Comparison of ENCODE assay signal across 35 mouse cellular contexts in genomic region chr3:103960622-103961021, GRCm38 (mm10).
"Had no signal": no experiment of that assay in that cellular context is flagged by ENCODE, and none has a peak within 500 bp of the region (broad histone marks: within the 10 kb centered on the region; RNA-seq: fewer than 3 reads in every experiment).

No protein-coding gene starts in this region.

- H3K27me3 ChIP-seq: heart, embryonic 12.5 days; heart, embryonic 13.5 days; heart, embryonic 15.5 days; hindbrain, embryonic 12.5 days; hindbrain, embryonic 13.5 days; hindbrain, embryonic 15.5 days; intestine, embryonic 15.5 days; kidney, embryonic 15.5 days had no signal

- DNase-seq: heart, postnatal 10 days; heart, postnatal 14 days; heart, postnatal 36 days; heart, postnatal 4 days; kidney, adult 11 months; kidney, adult 18-20 months; kidney, adult 2 months; kidney, adult 8-10 months; kidney, adult 9 months; kidney, postnatal 10 days; kidney, postnatal 14 days; kidney, postnatal 25 days; kidney, postnatal 36 days; kidney, postnatal 4 days; layer of hippocampus, adult 9-11 months; layer of hippocampus, postnatal 36 days had no signal

- H3K4me3 ChIP-seq: heart, embryonic 10.5 days; heart, embryonic 12.5 days; heart, embryonic 13.5 days; heart, embryonic 15.5 days; hindbrain, embryonic 10.5 days; hindbrain, embryonic 12.5 days; hindbrain, embryonic 13.5 days; hindbrain, embryonic 15.5 days; intestine, embryonic 15.5 days; kidney, embryonic 15.5 days; layer of hippocampus, adult 2 months had no signal

- H3K4me2 ChIP-seq: heart, embryonic 11.5 days; heart, embryonic 12.5 days; heart, embryonic 13.5 days; heart, embryonic 15.5 days; hindbrain, embryonic 12.5 days; hindbrain, embryonic 13.5 days; hindbrain, embryonic 14.5 days; hindbrain, embryonic 15.5 days; intestine, embryonic 15.5 days; kidney, embryonic 15.5 days had no signal

- H3K9ac ChIP-seq: heart, embryonic 12.5 days; heart, embryonic 13.5 days; heart, embryonic 15.5 days; hindbrain, embryonic 12.5 days; hindbrain, embryonic 13.5 days; hindbrain, embryonic 14.5 days; hindbrain, embryonic 15.5 days; intestine, embryonic 15.5 days; kidney, embryonic 15.5 days had no signal

- H3K9me3 ChIP-seq: heart, embryonic 10.5 days; heart, embryonic 12.5 days; heart, embryonic 13.5 days; heart, embryonic 15.5 days; hindbrain, embryonic 10.5 days; hindbrain, embryonic 12.5 days; hindbrain, embryonic 13.5 days; hindbrain, embryonic 15.5 days; intestine, embryonic 15.5 days; kidney, embryonic 15.5 days had no signal

- H3K4me1 ChIP-seq: heart, embryonic 10.5 days; heart, embryonic 12.5 days; heart, embryonic 13.5 days; heart, embryonic 15.5 days; hindbrain, embryonic 10.5 days; hindbrain, embryonic 12.5 days; hindbrain, embryonic 13.5 days; hindbrain, embryonic 15.5 days; intestine, embryonic 15.5 days; kidney, embryonic 15.5 days had no signal

- ATAC-seq: hindbrain, embryonic 16.5 days; hindbrain, postnatal 0 days; inflammation-experienced regulatory T-cells, adult 6 months; intestine, embryonic 15.5 days; intestine, embryonic 16.5 days; intestine, postnatal 0 days had no signal

- H3K27ac ChIP-seq: heart, embryonic 10.5 days; heart, embryonic 13.5 days; heart, embryonic 15.5 days; hindbrain, embryonic 10.5 days; hindbrain, embryonic 12.5 days; hindbrain, embryonic 13.5 days; hindbrain, embryonic 14.5 days; hindbrain, embryonic 15.5 days; hindbrain, postnatal 0 days; intestine, embryonic 15.5 days; kidney, embryonic 15.5 days; kidney, postnatal 0 days; layer of hippocampus, adult 2 months had no signal
